Mouse (Mus musculus): ENCODE measurements around the gene Th. TPM values are rescaled to one million over a fixed set of nuclear protein-coding genes. Genes with fewer than 3 reads are reported as not detected.

The Th gene
- polyA plus RNA-seq (2012; rRNA removed): 0.55 and 0.59 TPM in 2 replicates

- Histone ChIP-seq H3K4me1 (replicated peaks; ENCODE audit: control insufficient read depth, insufficient read depth, low read length) (no peaks in the 10 kb centered on the region), H3K27ac (ENCODE audit: control insufficient read depth, insufficient read depth, low read length) (no peak within 1 kb of the TSS), H3K27me3 (ENCODE audit: control insufficient read depth, insufficient read depth, low read length) (no peaks in the 10 kb centered on the region), H3K4me3 (ENCODE audit: control insufficient read depth, insufficient read depth, low read length) (no peak within 1 kb of the TSS), H3K36me3 (ENCODE audit: control insufficient read depth, insufficient read depth, low read length) (no peaks in the 10 kb centered on the region)
- whole genome bisulfite sequencing: 83% methylated on average over 3 of the region's 3 CpGs
- TF ChIP-seq CTCF (IDR thresholded peaks at IDR 0.05; ENCODE audit: borderline replicate concordance, control insufficient read depth, extremely low read depth, insufficient read depth, low read length, poor library complexity): no peak
- no peak for TF ChIP-seq POLR2A (IDR thresholded peaks at IDR 0.05; ENCODE audit: control insufficient read depth, extremely low read depth, insufficient read depth, low read length, poor library complexity)
- no peak for DNase-seq
These were observed at the start of gene Th for GRCm38 (mm10) chr7:142931028-142931427. TSS of gene Th (minus strand) at chr7:142931128.

DNA sequence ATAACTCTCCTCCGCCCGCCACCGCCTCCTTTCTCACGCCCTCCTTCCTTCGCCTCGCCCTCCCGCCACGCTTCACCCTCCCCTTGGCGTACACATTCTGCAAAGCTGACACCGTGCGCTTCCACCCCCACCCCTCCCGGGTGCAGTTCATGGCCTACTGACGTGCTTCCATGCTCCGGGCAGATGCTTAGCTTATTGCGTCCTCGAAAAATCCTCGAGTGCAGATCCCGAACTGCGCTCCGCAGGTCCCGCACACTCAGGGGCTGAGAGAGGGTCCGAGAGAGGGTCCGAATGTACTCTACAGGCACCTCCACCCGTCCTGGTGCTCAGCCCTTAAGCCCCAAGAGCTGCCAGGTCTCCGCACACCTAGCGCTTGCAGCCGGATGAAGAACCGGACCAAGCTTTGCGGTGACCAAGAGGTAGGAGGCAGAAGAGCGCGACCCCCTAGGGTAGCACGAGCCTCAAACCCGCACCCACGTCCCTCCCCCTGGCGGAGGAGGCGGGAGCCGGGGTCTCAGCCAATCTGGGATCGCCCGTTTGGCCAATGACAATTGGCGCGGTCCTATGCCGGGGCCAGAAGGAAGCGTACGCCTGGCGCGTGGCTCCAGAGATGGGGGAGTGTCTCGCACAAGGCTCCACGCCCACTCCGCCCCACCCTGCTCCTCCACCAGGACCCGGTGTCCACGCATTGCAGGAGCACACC lies 38.0 kb upstream of the Th start, which contains the start of gene Ascl2:
Gene Ascl2, minus strand, starts transcription at position 456 of the 703 bp plus-strand sequence.
- 7% methylated on average over 51 of the region's 51 CpGs for WGBS
- DNase-seq: no peak

DNA sequence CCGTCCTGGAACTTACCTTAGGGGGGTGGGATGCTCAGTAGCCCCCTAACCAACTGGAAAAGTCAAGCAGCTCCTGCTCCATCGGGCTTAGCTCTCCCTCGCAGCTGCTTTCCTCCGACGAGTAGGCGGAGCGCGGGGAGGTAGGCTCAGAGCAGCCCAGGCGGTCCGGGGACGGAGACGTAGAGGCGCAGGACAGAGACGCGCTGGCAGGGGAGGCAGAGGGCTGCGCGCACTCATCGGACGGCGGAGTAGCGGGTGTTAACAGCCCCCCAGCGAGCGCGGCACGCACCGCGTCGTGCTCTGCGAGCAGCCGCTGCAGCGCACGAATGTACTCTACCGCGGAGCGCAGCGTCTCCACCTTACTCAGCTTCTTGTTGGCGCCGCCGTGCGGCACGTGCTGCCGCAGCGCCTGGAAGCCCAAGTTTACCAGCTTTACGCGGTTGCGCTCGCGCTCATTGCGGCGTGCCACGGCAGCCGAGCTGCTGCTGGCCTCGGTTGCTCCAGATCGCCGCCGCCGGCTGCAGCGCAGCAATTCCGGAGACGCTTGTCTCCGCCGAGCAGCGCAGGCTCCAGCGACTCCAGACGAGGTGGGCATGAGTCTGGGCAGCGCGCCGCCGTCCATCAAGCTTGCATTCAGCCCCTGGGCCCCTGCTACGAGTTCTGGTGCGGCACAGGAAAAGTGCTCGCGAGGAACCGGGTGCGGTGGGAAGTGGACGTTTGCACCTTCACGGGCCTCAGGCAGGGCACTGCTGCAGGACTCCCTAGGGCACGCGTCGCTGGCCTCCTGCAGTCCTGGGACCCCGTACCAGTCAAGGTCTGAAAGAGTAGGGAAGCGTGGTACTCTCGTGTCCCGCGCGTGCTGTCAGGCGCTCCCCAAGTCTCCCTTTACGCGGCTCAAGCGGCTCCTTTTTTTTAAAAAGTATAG lies 37.2 kb upstream of the Th start:
- Histone ChIP-seq H3K27me3 (ENCODE audit: control insufficient read depth, insufficient read depth, low read length) (peaks cover 7% of the 10 kb centered on the region; the same call in 1 of the 2 replicates), H3K36me3 (ENCODE audit: control insufficient read depth, insufficient read depth, low read length) (no peaks in the 10 kb centered on the region), H3K4me3 (ENCODE audit: control insufficient read depth, insufficient read depth, low read length) (0 out of 2 replicates have a peak overlapping the region, but pooled peaks have one; percentile 2), H3K27ac (ENCODE audit: control insufficient read depth, insufficient read depth, low read length) (no peak overlapping the region), H3K4me1 (replicated peaks; ENCODE audit: control insufficient read depth, insufficient read depth, low read length) (no peaks in the 10 kb centered on the region)
- peak; percentile 31 for DNase-seq
- TF ChIP-seq CTCF (IDR thresholded peaks at IDR 0.05; ENCODE audit: borderline replicate concordance, control insufficient read depth, extremely low read depth, insufficient read depth, low read length, poor library complexity) (peak; percentile 11; the same call in 1 of the 2 replicates), POLR2A (IDR thresholded peaks at IDR 0.05; ENCODE audit: control insufficient read depth, extremely low read depth, insufficient read depth, low read length, poor library complexity) (no peak)
- 2% methylated on average over 90 of the region's 90 CpGs for whole genome bisulfite sequencing

More for the DNA sequence above, 38.0 kb upstream of the Th start, which contains the start of gene Ascl2:
- Histone ChIP-seq H3K36me3 (ENCODE audit: control insufficient read depth, insufficient read depth, low read length) (no peaks in the 10 kb centered on the region), H3K27me3 (ENCODE audit: control insufficient read depth, insufficient read depth, low read length) (peaks cover 7% of the 10 kb centered on the region; the same call in 1 of the 2 replicates), H3K4me3 (ENCODE audit: control insufficient read depth, insufficient read depth, low read length) (no peak within 1 kb of the TSS), H3K4me1 (replicated peaks; ENCODE audit: control insufficient read depth, insufficient read depth, low read length) (no peaks in the 10 kb centered on the region), H3K27ac (ENCODE audit: control insufficient read depth, insufficient read depth, low read length) (no peak within 1 kb of the TSS)
- no peak for TF ChIP-seq CTCF (IDR thresholded peaks at IDR 0.05; ENCODE audit: borderline replicate concordance, control insufficient read depth, extremely low read depth, insufficient read depth, low read length, poor library complexity)
- no peak for TF ChIP-seq POLR2A (IDR thresholded peaks at IDR 0.05; ENCODE audit: control insufficient read depth, extremely low read depth, insufficient read depth, low read length, poor library complexity)

DNA sequence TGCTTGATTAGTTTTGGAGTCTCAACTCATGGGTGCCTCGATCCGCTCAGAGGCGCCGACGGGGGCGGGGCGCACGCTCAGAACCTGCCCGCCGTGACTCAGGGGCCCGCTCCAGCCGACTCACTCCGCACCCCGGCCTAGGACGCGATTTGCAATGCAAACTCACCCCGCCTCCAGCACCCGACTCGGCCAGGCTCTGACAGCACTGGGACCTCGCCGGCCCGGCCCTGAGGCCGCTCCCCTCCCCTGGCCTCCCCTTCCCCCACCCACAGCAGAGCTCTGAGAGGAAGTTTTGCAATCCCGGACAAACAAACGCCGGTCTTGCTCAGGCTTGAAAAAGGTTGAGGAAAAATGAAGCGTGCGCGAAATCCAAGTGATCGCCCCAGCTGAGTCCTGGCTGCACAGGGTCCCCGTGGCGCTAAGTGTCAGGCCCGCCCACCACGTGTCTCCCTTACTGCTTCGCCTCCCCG lies 36.5 kb upstream of the Th start:
- WGBS: 3% methylated on average over 36 of the region's 36 CpGs
- peaks cover 7% of the 10 kb centered on the region; the same call in 1 of the 2 replicates for H3K27me3 ChIP-seq (ENCODE audit: control insufficient read depth, insufficient read depth, low read length)
- H3K4me3 ChIP-seq (ENCODE audit: control insufficient read depth, insufficient read depth, low read length): 0 out of 2 replicates have a peak overlapping the region, but pooled peaks have one; percentile 2
- no peak for TF ChIP-seq POLR2A (IDR thresholded peaks at IDR 0.05; ENCODE audit: control insufficient read depth, extremely low read depth, insufficient read depth, low read length, poor library complexity)
- TF ChIP-seq CTCF (IDR thresholded peaks at IDR 0.05; ENCODE audit: borderline replicate concordance, control insufficient read depth, extremely low read depth, insufficient read depth, low read length, poor library complexity): no peak
- H3K27ac ChIP-seq (ENCODE audit: control insufficient read depth, insufficient read depth, low read length): no peak overlapping the region
- DNase-seq: no peak
- H3K4me1 ChIP-seq (replicated peaks; ENCODE audit: control insufficient read depth, insufficient read depth, low read length): no peaks in the 10 kb centered on the region
- H3K36me3 ChIP-seq (ENCODE audit: control insufficient read depth, insufficient read depth, low read length): no peaks in the 10 kb centered on the region

GRCm38 (mm10) chr7:142959752-142960151 lies 28.8 kb upstream of the Th start:
- WGBS: 88% methylated on average over 4 of the region's 4 CpGs
- Histone ChIP-seq H3K4me3 (ENCODE audit: control insufficient read depth, insufficient read depth, low read length) (no peak overlapping the region), H3K27ac (ENCODE audit: control insufficient read depth, insufficient read depth, low read length) (no peak overlapping the region), H3K36me3 (ENCODE audit: control insufficient read depth, insufficient read depth, low read length) (no peaks in the 10 kb centered on the region), H3K27me3 (ENCODE audit: control insufficient read depth, insufficient read depth, low read length) (no peaks in the 10 kb centered on the region), H3K4me1 (replicated peaks; ENCODE audit: control insufficient read depth, insufficient read depth, low read length) (no peaks in the 10 kb centered on the region)
- TF ChIP-seq CTCF (IDR thresholded peaks at IDR 0.05; ENCODE audit: borderline replicate concordance, control insufficient read depth, extremely low read depth, insufficient read depth, low read length, poor library complexity): no peak
- no peak for TF ChIP-seq POLR2A (IDR thresholded peaks at IDR 0.05; ENCODE audit: control insufficient read depth, extremely low read depth, insufficient read depth, low read length, poor library complexity)
- no peak for DNase-seq

- Histone ChIP-seq H3K27ac (ENCODE audit: control insufficient read depth, insufficient read depth, low read length) (no peak overlapping the region), H3K36me3 (ENCODE audit: control insufficient read depth, insufficient read depth, low read length) (no peaks in the 10 kb centered on the region), H3K4me3 (ENCODE audit: control insufficient read depth, insufficient read depth, low read length) (no peak overlapping the region), H3K27me3 (ENCODE audit: control insufficient read depth, insufficient read depth, low read length) (no peaks in the 10 kb centered on the region), H3K4me1 (replicated peaks; ENCODE audit: control insufficient read depth, insufficient read depth, low read length) (no peaks in the 10 kb centered on the region)
- no peak for DNase-seq
- TF ChIP-seq CTCF (IDR thresholded peaks at IDR 0.05; ENCODE audit: borderline replicate concordance, control insufficient read depth, extremely low read depth, insufficient read depth, low read length, poor library complexity): no peak
- no peak for TF ChIP-seq POLR2A (IDR thresholded peaks at IDR 0.05; ENCODE audit: control insufficient read depth, extremely low read depth, insufficient read depth, low read length, poor library complexity)
- WGBS: 91% methylated on average over 1 of the region's 1 CpGs
These were observed 27.9 kb upstream of the Th start for GRCm38 (mm10) chr7:142958817-142959216.

All from thymus, adult 2 months (tissue).